Mouse (Mus musculus) midbrain, embryonic 13.5 days (tissue): ENCODE results near the gene Ppp1cc. TPM values are rescaled to one million over a fixed set of nuclear protein-coding genes. Genes with fewer than 3 reads are reported as not detected.
"Not testable (repeated sequence)": the region's sequence is repeated elsewhere in the genome, so short reads cannot be mapped to it uniquely, and the experiment has no call there.

ENCODE experiments used
- ATAC-seq: fragments of 200-750 bp; cut with Nextera tagmentation; 2 replicates; pipeline ENCODE4 v1.8.0; 2017; ENCODE audit warnings: mild to moderate bottlenecking, moderate TSS enrichment, moderate library complexity
- H3K27ac ChIP-seq: fragments of 300-500 bp; sonication (generic); 2 replicates; pipeline ENCODE4 v1.5.1; 2015; ENCODE audit warnings: inconsistent platforms, mild to moderate bottlenecking, moderate library complexity
- H3K27me3 ChIP-seq: fragments of 300-500 bp; sonication (generic); 2 replicates; pipeline ENCODE4 v1.6.1; 2015; ENCODE audit warnings: mild to moderate bottlenecking, inconsistent platforms
- H3K36me3 ChIP-seq: fragments of 300-500 bp; sonication (generic); 2 replicates; pipeline ENCODE4 v1.6.1; 2015; ENCODE audit warnings: mild to moderate bottlenecking, inconsistent platforms
- H3K4me1 ChIP-seq: fragments of 300-500 bp; sonication (generic); replicated peaks from 2 replicates; pipeline ENCODE4 v1.6.1; 2015; ENCODE audit warnings: inconsistent platforms
- H3K4me2 ChIP-seq: fragments of 300-500 bp; sonication (generic); replicated peaks from 2 replicates; pipeline ENCODE4 v1.6.1; 2015; ENCODE audit warnings: moderate library complexity, mild to moderate bottlenecking, inconsistent platforms
- H3K4me3 ChIP-seq: fragments of 300-500 bp; sonication (generic); replicated peaks from 2 replicates; pipeline ENCODE4 v1.5.1; 2015; ENCODE audit warnings: mild to moderate bottlenecking, inconsistent platforms
- H3K9ac ChIP-seq: fragments of 300-500 bp; sonication (generic); replicated peaks from 2 replicates; pipeline ENCODE4 v1.6.1; 2015; ENCODE audit warnings: mild to moderate bottlenecking, inconsistent platforms
- H3K9me3 ChIP-seq: fragments of 300-500 bp; sonication (generic); 2 replicates; pipeline ENCODE4 v1.6.1; 2016; ENCODE audit warnings: mild to moderate bottlenecking, inconsistent platforms
- WGBS: fragments of 180-500 bp; shearing (Covaris S2); methylation state at CpG from one replicate; pipeline ENCODE4 v1.1.7; 2015; 5-methylcytosine and 5-hydroxymethylcytosine counted together
- polyA plus RNA-seq: library from polyadenylated mRNA; unstranded; fragments of >200 nt; fragmentation: Nextera tagmentation; extraction: Ambion mirVana; gene quantifications from 2 replicates; pipeline ENCODE4 v1.2.1, GENCODE M21; 2015

Ppp1cc gene
- polyA plus RNA-seq, 1 experiment from 2014 or later = 262 TPM

DNA sequence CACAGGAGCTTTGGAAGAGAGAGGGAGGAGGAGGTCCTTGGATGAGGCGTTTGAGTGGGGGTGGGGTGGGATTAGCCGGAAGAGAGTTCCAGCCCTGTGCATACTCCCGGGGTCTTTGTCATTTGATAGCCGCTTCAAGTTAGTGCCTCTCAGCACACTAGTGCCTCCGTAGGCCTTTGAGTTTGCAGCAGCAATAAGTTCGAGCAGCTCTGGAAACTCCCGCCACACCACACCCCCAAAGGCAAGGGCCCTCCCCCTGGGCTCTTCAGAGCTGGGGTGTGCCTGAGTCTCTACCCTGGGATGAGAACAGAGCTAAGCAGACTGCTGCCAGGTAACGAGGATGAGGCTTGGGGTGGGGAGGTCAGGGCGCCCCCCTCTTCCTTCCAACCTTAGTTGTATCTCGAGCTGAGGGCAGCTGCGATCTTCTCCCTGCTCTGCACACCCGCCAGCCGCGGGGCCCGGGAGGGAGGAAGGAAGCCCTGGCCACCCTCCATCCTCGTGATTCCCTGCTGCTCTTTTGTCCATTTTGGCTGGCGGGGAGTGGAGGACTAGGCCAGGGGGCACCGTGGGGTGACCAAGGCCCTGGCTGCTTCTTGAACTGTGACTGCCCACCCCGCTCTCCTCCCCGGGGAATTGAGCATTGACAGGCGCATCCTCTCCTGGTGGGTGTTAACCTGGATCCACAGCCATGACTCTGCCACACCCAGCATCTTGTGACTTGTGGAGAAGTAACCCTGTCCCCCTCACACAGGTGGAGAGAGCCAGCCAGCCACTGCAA lies 51.7 kb downstream of the Ppp1cc start:
- H3K27ac ChIP-seq = no peak overlapping the region

DNA sequence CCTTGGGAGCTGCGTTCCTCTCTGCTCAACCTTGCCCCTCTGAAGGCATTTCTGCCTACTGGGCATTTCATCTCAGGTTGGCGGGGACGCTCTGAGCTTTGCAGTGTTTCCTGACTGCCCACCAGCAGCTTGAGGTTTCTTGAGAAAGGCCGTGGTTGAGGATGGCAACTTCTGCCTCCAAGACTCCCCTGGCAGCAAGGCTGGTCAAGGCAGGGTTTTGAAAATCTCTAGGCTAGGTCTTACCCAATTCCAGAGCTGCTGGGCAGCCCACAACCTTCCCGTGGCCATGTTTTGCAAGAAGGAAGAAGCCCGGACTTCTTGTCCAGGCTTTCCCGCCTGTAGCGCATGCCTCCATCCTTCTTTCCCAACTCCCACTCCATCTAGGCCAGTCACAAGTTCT lies 52.8 kb downstream of the Ppp1cc start:
- no peak overlapping the region for H3K9ac ChIP-seq
- no peak for ATAC-seq
- H3K36me3 ChIP-seq = no peaks in the 10 kb centered on the region
- H3K4me3 ChIP-seq = no peak overlapping the region
- H3K27me3 ChIP-seq = no peaks in the 10 kb centered on the region
- no peak overlapping the region for H3K27ac ChIP-seq
- no peaks in the 10 kb centered on the region for H3K9me3 ChIP-seq
- 89% methylated on average over 8 of the region's 8 CpGs for WGBS
- H3K4me2 ChIP-seq = no peak overlapping the region
- H3K4me1 ChIP-seq = peaks cover 15% of the 10 kb centered on the region

More for the DNA sequence above, 51.7 kb downstream of the Ppp1cc start:
- ATAC-seq = peak; percentile 71; the same call in 1 of the 2 replicates
- Histone ChIP-seq H3K4me1 (peaks cover 15% of the 10 kb centered on the region), H3K4me2 (peak overlapping the region; percentile 55), H3K4me3 (peak overlapping the region; percentile 30), H3K27me3 (no peaks in the 10 kb centered on the region), H3K36me3 (no peaks in the 10 kb centered on the region), H3K9me3 (no peaks in the 10 kb centered on the region), H3K9ac (peak overlapping the region; percentile 60)
- WGBS = 2% methylated on average over 19 of the region's 21 CpGs

DNA sequence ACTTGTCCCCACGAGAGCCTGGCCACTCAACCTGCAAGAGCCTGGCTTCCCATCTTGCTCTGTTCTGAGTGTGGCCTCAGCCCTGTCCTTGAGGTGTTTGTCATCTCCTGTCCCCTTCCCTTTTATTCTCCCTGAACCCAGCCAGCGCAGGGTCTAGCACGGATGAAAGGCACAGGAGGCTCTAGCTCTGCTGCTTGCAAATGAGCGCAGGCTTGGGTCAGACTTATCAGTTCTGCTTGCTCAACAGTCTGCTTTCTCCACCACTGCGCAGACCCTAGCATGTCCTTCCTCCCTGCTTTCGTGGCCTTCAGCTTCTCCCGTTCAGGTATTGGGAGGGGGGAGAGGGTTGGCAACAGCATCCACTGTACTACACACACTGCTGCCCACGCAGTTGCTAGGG lies 54.0 kb downstream of the Ppp1cc start:
- 88% methylated on average over 8 of the region's 8 CpGs for WGBS
- no peak overlapping the region for H3K4me2 ChIP-seq
- peaks cover 15% of the 10 kb centered on the region for H3K4me1 ChIP-seq
- H3K4me3 ChIP-seq = no peak overlapping the region
- H3K27ac ChIP-seq = no peak overlapping the region
- no peaks in the 10 kb centered on the region for H3K27me3 ChIP-seq
- no peak for ATAC-seq
- H3K9me3 ChIP-seq = no peaks in the 10 kb centered on the region
- no peaks in the 10 kb centered on the region for H3K36me3 ChIP-seq
- no peak overlapping the region for H3K9ac ChIP-seq

GRCm38 (mm10) chr5:122212820-122213219 lies 54.7 kb downstream of the Ppp1cc start:
- not testable (repeated sequence) for H3K36me3 ChIP-seq, ATAC-seq, H3K9ac ChIP-seq, H3K27me3 ChIP-seq, H3K4me3 ChIP-seq, H3K4me2 ChIP-seq, H3K9me3 ChIP-seq, H3K27ac ChIP-seq
- 96% methylated on average over 1 of the region's 1 CpGs for WGBS
- H3K4me1 ChIP-seq = peaks cover 15% of the 10 kb centered on the region

GRCm38 (mm10) chr5:122213861-122214260 lies 55.8 kb downstream of the Ppp1cc start:
- H3K9me3 ChIP-seq = no peaks in the 10 kb centered on the region
- no peaks in the 10 kb centered on the region for H3K27me3 ChIP-seq
- no peaks in the 10 kb centered on the region for H3K36me3 ChIP-seq
- 92% methylated on average over 6 of the region's 6 CpGs for WGBS
- no peak overlapping the region for H3K4me2 ChIP-seq
- H3K9ac ChIP-seq = no peak overlapping the region
- no peak overlapping the region for H3K27ac ChIP-seq
- H3K4me1 ChIP-seq = peaks cover 14% of the 10 kb centered on the region
- no peak overlapping the region for H3K4me3 ChIP-seq
- no peak for ATAC-seq

DNA sequence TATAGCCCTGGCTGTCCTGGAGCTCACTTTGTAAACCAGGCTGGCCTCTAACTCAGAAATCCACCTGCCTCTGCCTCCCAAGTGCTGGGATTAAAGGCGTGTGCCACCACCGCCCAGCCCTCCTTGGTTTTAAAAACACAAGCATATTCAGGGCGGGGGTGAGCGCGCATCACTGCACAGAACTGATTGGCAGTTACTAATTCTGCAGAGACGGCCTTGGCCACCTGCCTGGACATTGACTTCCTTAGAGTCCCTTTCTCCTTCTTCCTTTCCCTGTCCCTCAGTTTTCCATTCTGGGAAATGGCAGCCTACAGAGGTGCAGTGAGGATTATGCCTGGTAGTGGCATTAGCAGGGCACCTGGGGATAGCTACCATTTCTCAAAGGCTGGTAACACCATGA lies 59.6 kb downstream of the Ppp1cc start:
- Histone ChIP-seq H3K4me1 (no peaks in the 10 kb centered on the region), H3K9me3 (no peaks in the 10 kb centered on the region), H3K9ac (no peak overlapping the region), H3K4me2 (no peak overlapping the region), H3K27me3 (no peaks in the 10 kb centered on the region), H3K4me3 (no peak overlapping the region), H3K36me3 (no peaks in the 10 kb centered on the region), H3K27ac (no peak overlapping the region)
- 87% methylated on average over 6 of the region's 6 CpGs for WGBS
- no peak for ATAC-seq

GRCm38 (mm10) chr5:122218109-122218905 lies 60.2 kb downstream of the Ppp1cc start:
- no peaks in the 10 kb centered on the region for H3K36me3 ChIP-seq
- H3K9me3 ChIP-seq = no peaks in the 10 kb centered on the region
- no peak for ATAC-seq
- H3K27me3 ChIP-seq = no peaks in the 10 kb centered on the region
- no peak overlapping the region for H3K4me3 ChIP-seq
- 92% methylated on average over 12 of the region's 12 CpGs for WGBS
- H3K4me1 ChIP-seq = no peaks in the 10 kb centered on the region
- H3K27ac ChIP-seq = no peak overlapping the region
- H3K4me2 ChIP-seq = no peak overlapping the region
- no peak overlapping the region for H3K9ac ChIP-seq

GRCm38 (mm10) chr5:122218928-122219327 lies 60.9 kb downstream of the Ppp1cc start:
- no peak overlapping the region for H3K9ac ChIP-seq

GRCm38 (mm10) chr5:122219655-122220629 lies 61.9 kb downstream of the Ppp1cc start:
- no peak overlapping the region for H3K4me2 ChIP-seq
- H3K9me3 ChIP-seq = no peaks in the 10 kb centered on the region
- no peak overlapping the region for H3K4me3 ChIP-seq
- no peaks in the 10 kb centered on the region for H3K4me1 ChIP-seq
- H3K9ac ChIP-seq = no peak overlapping the region
- H3K27ac ChIP-seq = no peak overlapping the region
- H3K36me3 ChIP-seq = no peaks in the 10 kb centered on the region
- 75% methylated on average over 18 of the region's 18 CpGs for WGBS
- H3K27me3 ChIP-seq = no peaks in the 10 kb centered on the region
- no peak for ATAC-seq

More at GRCm38 (mm10) chr5:122218928-122219327, 60.9 kb downstream of the Ppp1cc start:
- H3K9me3 ChIP-seq = no peaks in the 10 kb centered on the region
- H3K4me1 ChIP-seq = no peaks in the 10 kb centered on the region
- no peak overlapping the region for H3K4me3 ChIP-seq
- ATAC-seq = no peak
- H3K27me3 ChIP-seq = no peaks in the 10 kb centered on the region
- H3K27ac ChIP-seq = no peak overlapping the region
- 87% methylated on average over 7 of the region's 7 CpGs for WGBS
- H3K36me3 ChIP-seq = no peaks in the 10 kb centered on the region
- H3K4me2 ChIP-seq = no peak overlapping the region

DNA sequence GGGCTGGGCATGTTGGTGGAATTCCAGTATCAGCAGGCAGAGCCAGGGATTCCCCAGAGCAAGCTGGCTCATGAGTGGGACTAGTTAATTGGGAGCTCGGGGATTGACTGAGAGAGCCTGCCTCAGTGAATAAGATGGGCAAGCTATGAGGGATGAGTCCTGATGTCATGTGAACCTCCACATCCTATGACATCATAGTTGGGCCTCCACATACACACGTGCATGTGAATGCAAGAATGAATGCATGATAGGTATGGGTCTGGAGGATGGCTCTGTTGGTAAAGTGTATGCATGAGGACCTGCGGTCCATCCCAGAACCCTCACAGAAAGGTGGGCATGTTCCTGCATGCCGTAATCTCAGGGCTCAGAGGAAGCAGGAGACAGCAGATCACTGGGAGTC lies 63.0 kb downstream of the Ppp1cc start:
- no peak overlapping the region for H3K9ac ChIP-seq
- no peak overlapping the region for H3K4me2 ChIP-seq
- no peaks in the 10 kb centered on the region for H3K27me3 ChIP-seq
- H3K4me1 ChIP-seq = no peaks in the 10 kb centered on the region
- H3K36me3 ChIP-seq = no peaks in the 10 kb centered on the region
- H3K27ac ChIP-seq = no peak overlapping the region
- H3K9me3 ChIP-seq = no peaks in the 10 kb centered on the region
- WGBS = 96% methylated on average over 4 of the region's 4 CpGs
- no peak overlapping the region for H3K4me3 ChIP-seq
- no peak for ATAC-seq

DNA sequence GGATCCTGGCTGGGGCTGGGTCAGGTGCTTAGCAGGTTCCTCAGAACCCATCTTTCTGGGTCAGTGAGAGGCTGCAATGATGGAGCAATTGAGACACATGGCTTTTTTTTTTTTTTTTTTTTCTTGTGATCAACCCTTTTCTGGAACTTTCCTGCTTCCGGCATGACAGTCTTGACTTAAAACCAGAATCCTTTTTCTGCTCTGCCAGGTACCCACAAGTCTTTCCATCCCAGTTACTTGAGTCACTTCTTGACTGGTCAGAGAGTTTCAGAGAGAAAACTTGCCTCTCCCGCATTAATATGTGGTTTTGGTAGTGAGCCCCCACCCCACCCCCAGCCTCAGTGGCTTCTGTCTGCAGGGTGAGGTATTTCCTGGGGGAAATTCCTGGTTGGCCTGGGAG lies 66.2 kb downstream of the Ppp1cc start:
- peaks cover 7% of the 10 kb centered on the region for H3K9me3 ChIP-seq
- WGBS = 98% methylated on average over 2 of the region's 2 CpGs
- no peak overlapping the region for H3K9ac ChIP-seq
- H3K27ac ChIP-seq = no peak overlapping the region
- ATAC-seq = no peak
- no peaks in the 10 kb centered on the region for H3K27me3 ChIP-seq
- H3K4me2 ChIP-seq = no peak overlapping the region
- no peaks in the 10 kb centered on the region for H3K4me1 ChIP-seq
- 0 out of 2 replicates have a peak, but pooled peaks cover 5% of the 10 kb centered on the region for H3K36me3 ChIP-seq
- no peak overlapping the region for H3K4me3 ChIP-seq
